In genomic region chr15:93517022-93517565, GRCm38 (mm10) we compare ENCODE assay signal across 11 mouse cellular contexts.
DNase-seq lines count a peak whose midpoint lies in the region; ATAC-seq and TF ChIP-seq lines count a peak whose summit lies in the region.
"Had no signal": no experiment of that assay in that cellular context is flagged by ENCODE, and none has a peak within 500 bp of the region (broad histone marks: within the 10 kb centered on the region; RNA-seq: fewer than 3 reads in every experiment).

No protein-coding gene starts in this region.

- H3K27ac ChIP-seq in kidney, adult 2 months (ENCODE audit: insufficient read depth, low read depth, low read length) = peak overlapping the region; percentile 43; the same call in 1 of the 2 replicates
- H3K27ac ChIP-seq in embryonic facial prominence, embryonic 12.5 days = peak overlapping the region; percentile 77; the same call in 1 of the 2 replicates
- no peak overlapping the region for H3K27ac ChIP-seq in neural tube, embryonic 13.5 days (replicated peaks)
- H3K27ac ChIP-seq: liver, embryonic 14.5 days had no signal

- no peaks in the 10 kb centered on the region for H3K36me3 ChIP-seq in kidney, adult 2 months (ENCODE audit: control insufficient read depth, insufficient read depth, low read length)
- no peaks in the 10 kb centered on the region for H3K36me3 ChIP-seq in embryonic facial prominence, embryonic 12.5 days
- no peaks in the 10 kb centered on the region for H3K36me3 ChIP-seq in neural tube, embryonic 13.5 days

- DNase-seq in kidney, adult 2 months = peak; percentile 31
- no peak for DNase-seq in kidney, adult 9 months
- peak; percentile 34 to 40 for DNase-seq in heart, postnatal 10 days
- no peak for DNase-seq in layer of hippocampus, postnatal 25 days (ENCODE audit: extremely low spot score in 1 of 2, low spot score in 1 of 2)
- DNase-seq in adrenal gland, postnatal 25 days = no peak
- DNase-seq: cerebellum, adult 8-10 months; gastrocnemius, postnatal 25 days; thymus, adult 2 months had no signal

- intact Hi-C loops in heart, postnatal 10 days (cut with DNase I) = loop anchor here (5.0 kb wide), 2 partner anchors 245 to 695 kb away; no protein-coding TSS in a partner anchor

- no peak overlapping the region for H3K4me2 ChIP-seq in embryonic facial prominence, embryonic 12.5 days (replicated peaks)
- H3K4me2 ChIP-seq in neural tube, embryonic 13.5 days = peak overlapping the region; percentile 91; the same call in 1 of the 2 replicates

- TF ChIP-seq CTCF in kidney, adult 2 months (conservative IDR thresholded peaks at IDR 0.05; ENCODE audit: insufficient read depth, insufficient read length, low read depth, low read length) = no peak

- no peaks in the 10 kb centered on the region for H3K27me3 ChIP-seq in kidney, adult 2 months (replicated peaks; ENCODE audit: control insufficient read depth, insufficient read depth, low read length)
- H3K27me3 ChIP-seq in embryonic facial prominence, embryonic 12.5 days = no peaks in the 10 kb centered on the region
- peaks cover 39% of the 10 kb centered on the region for H3K27me3 ChIP-seq in neural tube, embryonic 13.5 days

- peak overlapping the region; percentile 11; the same call in 1 of the 2 replicates for H3K4me3 ChIP-seq in kidney, adult 2 months (ENCODE audit: insufficient read depth, low read depth, low read length)
- H3K4me3 ChIP-seq in embryonic facial prominence, embryonic 12.5 days = no peak overlapping the region
- no peak overlapping the region for H3K4me3 ChIP-seq in neural tube, embryonic 13.5 days

- H3K4me1 ChIP-seq in kidney, adult 2 months (ENCODE audit: control insufficient read depth, insufficient read depth, low read length) = peaks cover 19% of the 10 kb centered on the region
- peaks cover 58% of the 10 kb centered on the region for H3K4me1 ChIP-seq in embryonic facial prominence, embryonic 12.5 days
- peaks cover 70% of the 10 kb centered on the region for H3K4me1 ChIP-seq in neural tube, embryonic 13.5 days (replicated peaks)

- no peak overlapping the region for H3K9ac ChIP-seq in embryonic facial prominence, embryonic 12.5 days
- no peak overlapping the region for H3K9ac ChIP-seq in neural tube, embryonic 13.5 days
- H3K9ac ChIP-seq: liver, embryonic 14.5 days had no signal

- no peak for TF ChIP-seq POLR2A in kidney, adult 2 months (IDR thresholded peaks at IDR 0.05; ENCODE audit: low read depth, low read length)

- no peaks in the 10 kb centered on the region for H3K9me3 ChIP-seq in embryonic facial prominence, embryonic 12.5 days
- H3K9me3 ChIP-seq in neural tube, embryonic 13.5 days = no peaks in the 10 kb centered on the region

- ATAC-seq in embryonic facial prominence, embryonic 12.5 days (ENCODE audit: insufficient number of reproducible peaks, insufficient read depth, low FRiP score, low TSS enrichment) = no peak
- ATAC-seq in neural tube, embryonic 13.5 days (ENCODE audit: low read depth) = no peak

- 76% methylated on average over 11 of the region's 11 CpGs for WGBS in kidney, adult 2 months
- 69% methylated on average over 11 of the region's 11 CpGs for WGBS in embryonic facial prominence, embryonic 12.5 days
- 70% methylated on average over 11 of the region's 11 CpGs for WGBS in neural tube, embryonic 13.5 days

Comparison
In these comparisons a context has a peak if more than half of its experiments do, and no peak if none do; other contexts are left out.
1. DNase-seq: peak in kidney, adult 2 months (single experiment) and heart, postnatal 10 days (2 of 2); none in kidney, adult 9 months (single experiment), layer of hippocampus, postnatal 25 days (0 of 2) and adrenal gland, postnatal 25 days (single experiment).